Mouse (Mus musculus): ENCODE results near the gene A530064D06Rik. TPM values are rescaled to one million over a fixed set of nuclear protein-coding genes. Genes with fewer than 3 reads are reported as not detected.
"Not testable (repeated sequence)": the region's sequence is repeated elsewhere in the genome, so short reads cannot be mapped to it uniquely, and the experiment has no call there.

A530064D06Rik gene
- polyA plus RNA-seq (2016; fragmentation: Nextera tagmentation; extraction: Ambion mirVana), result not detected in 2 replicates

DNA sequence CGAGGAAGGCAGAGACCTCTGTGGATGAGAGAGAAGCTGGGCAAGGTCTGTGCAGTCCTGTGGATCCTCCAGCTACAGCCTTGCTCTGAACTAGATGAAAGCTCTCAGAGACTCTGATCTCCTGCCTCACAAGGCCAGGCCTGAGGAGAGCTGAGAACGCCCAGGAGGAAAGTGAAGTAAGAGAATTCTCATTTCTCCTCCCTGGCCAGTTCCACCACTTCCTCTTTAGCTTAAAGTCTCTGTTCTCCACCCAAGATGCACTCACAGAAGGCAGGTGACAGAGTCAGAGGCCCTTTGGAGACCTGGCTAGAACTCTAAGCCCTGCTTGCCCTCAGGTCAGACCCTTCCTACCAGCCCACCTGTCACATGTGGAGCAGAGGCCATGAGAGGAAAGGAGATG lies at the start of gene A530064D06Rik:
A530064D06Rik (minus strand) TSS at position 173 of the 400 bp plus-strand sequence.
- H3K9me3 ChIP-seq (replicated peaks); ATAC-seq (ENCODE audit: low FRiP score): not testable (repeated sequence)
- WGBS, result 87% methylated on average over 2 of the region's 2 CpGs

DNA sequence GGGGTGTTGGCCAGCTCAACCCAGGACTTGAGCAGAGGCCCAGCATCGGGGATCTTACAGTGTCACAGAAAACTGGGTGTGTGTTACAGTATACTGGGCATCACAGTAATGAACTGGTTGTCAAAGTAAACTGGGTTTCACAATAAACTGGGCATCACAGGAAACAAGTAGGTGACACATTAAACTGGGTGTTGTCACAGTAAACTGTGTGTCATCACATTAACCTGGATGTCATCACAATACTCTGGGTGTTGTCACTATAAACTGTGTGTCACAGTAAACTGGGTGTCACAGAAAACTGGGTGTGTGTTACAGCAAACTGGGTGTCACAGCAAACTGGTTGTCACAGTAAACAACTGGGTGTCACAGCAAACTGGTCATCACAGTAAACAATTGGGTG lies 48.4 kb upstream of the A530064D06Rik start:
- WGBS, result 94% methylated on average over 1 of the region's 1 CpGs
- H3K9ac ChIP-seq, result no peak overlapping the region
- ATAC-seq (ENCODE audit: low FRiP score), result no peak
- no peak overlapping the region for H3K4me2 ChIP-seq (replicated peaks)
- H3K27me3 ChIP-seq, result no peaks in the 10 kb centered on the region
- H3K36me3 ChIP-seq, result no peaks in the 10 kb centered on the region
- H3K27ac ChIP-seq, result no peak overlapping the region
- no peaks in the 10 kb centered on the region for H3K4me1 ChIP-seq
- no peak overlapping the region for H3K4me3 ChIP-seq
- H3K9me3 ChIP-seq (replicated peaks), result peaks cover 4% of the 10 kb centered on the region; the same call in 1 of the 2 replicates

More for the DNA sequence above, at the start of gene A530064D06Rik:
- not testable (repeated sequence) for H3K4me1 ChIP-seq; H3K4me3 ChIP-seq; H3K27me3 ChIP-seq; H3K4me2 ChIP-seq (replicated peaks); H3K27ac ChIP-seq; H3K9ac ChIP-seq; H3K36me3 ChIP-seq

DNA sequence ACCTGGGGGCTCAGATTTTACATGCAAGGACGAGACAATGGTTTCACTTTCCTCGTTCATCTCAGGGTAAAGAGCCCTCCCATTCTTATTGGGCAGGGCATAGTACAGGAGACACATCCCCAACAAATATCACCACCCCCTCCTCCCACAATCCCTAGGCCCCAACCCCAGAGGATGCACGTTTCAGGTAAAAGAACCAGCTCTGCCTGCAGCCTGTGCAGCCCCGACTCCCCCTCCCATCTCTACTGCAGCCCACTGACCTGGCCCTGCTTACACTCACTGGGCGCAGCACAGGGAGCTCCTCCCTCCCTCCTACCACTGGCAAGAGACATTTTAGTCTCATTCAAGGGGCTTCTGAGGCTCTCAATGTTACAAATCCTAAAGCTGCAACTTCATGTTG lies 46.4 kb upstream of the A530064D06Rik start:
- H3K27me3 ChIP-seq, result no peaks in the 10 kb centered on the region
- no peaks in the 10 kb centered on the region for H3K36me3 ChIP-seq
- H3K4me3 ChIP-seq, result no peak overlapping the region
- no peak overlapping the region for H3K9ac ChIP-seq
- H3K9me3 ChIP-seq (replicated peaks), result peaks cover 4% of the 10 kb centered on the region; the same call in 1 of the 2 replicates
- 67% methylated on average over 5 of the region's 5 CpGs for WGBS
- H3K4me1 ChIP-seq, result no peaks in the 10 kb centered on the region
- H3K4me2 ChIP-seq (replicated peaks), result no peak overlapping the region
- no peak for ATAC-seq (ENCODE audit: low FRiP score)
- no peak overlapping the region for H3K27ac ChIP-seq

DNA sequence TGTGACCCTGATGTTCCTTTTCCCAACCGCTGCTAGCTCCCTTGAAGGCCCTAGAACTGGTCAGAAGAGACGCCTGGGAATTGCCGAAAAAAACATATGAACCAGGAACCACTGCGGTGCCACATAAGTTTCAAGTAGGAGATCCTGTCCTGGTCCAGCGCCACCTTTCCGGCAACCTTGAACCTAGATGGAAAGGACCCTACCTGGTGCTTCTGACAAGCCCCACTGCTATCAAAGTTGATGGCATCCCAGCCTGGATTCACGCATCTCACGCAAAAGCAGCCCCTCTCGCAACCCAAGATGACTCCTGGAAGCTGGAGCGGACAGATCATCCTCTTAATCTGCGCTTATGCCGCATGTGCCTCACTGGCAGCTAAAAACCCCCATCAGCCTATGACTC lies 45.5 kb upstream of the A530064D06Rik start:
- Histone ChIP-seq H3K27ac (no peak overlapping the region), H3K4me2 (replicated peaks) (no peak overlapping the region), H3K9ac (no peak overlapping the region), H3K9me3 (replicated peaks) (no peaks in the 10 kb centered on the region; the same call in 1 of the 2 replicates), H3K36me3 (no peaks in the 10 kb centered on the region), H3K4me3 (no peak overlapping the region), H3K4me1 (no peaks in the 10 kb centered on the region), H3K27me3 (no peaks in the 10 kb centered on the region)
- ATAC-seq (ENCODE audit: low FRiP score), result no peak
- WGBS, result 95% methylated on average over 12 of the region's 12 CpGs

DNA sequence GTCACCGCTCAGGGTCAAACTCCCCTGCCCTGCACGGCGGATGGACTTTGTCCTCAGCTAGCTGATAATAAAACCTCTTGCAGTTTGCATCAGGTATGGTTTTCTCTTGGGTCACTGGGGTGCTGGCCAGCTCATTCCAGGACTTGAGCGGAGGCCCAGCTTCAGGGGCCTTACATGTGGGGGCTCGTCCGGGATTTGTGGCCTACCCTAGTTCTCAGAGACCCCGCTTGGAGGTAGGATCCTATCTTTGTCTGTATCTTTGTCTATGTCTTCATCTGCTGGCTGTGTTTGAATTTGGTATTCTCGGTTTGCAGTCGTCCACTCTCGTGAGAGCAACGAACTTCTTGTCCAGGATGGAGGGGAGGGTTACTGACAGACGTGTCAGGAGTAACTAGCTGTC lies 36.0 kb upstream of the A530064D06Rik start:
- Histone ChIP-seq H3K9ac (no peak overlapping the region), H3K4me1 (no peaks in the 10 kb centered on the region), H3K27me3 (no peaks in the 10 kb centered on the region), H3K9me3 (replicated peaks) (peaks cover 5% of the 10 kb centered on the region; the same call in 1 of the 2 replicates), H3K27ac (no peak overlapping the region), H3K36me3 (no peaks in the 10 kb centered on the region), H3K4me3 (no peak overlapping the region), H3K4me2 (replicated peaks) (no peak overlapping the region)
- 94% methylated on average over 12 of the region's 12 CpGs for WGBS
- no peak for ATAC-seq (ENCODE audit: low FRiP score)

DNA sequence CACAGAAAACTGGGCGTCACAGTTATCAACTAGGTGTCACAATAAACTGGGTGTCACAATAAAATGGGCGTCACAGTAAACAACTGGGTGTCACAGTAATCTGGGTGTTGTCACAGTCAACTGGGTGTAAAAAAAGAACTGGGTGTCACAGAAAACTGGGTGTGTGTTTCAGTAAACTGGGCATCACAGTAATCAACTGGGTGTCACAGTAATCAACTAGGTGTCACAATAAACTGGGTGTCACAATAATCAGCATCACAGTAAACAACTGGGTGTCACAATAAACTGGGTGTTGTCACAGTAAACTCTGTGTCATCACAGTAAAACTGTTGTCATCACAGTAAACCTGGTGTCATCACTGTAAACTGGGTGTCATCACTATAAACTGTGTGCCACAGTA lies 25.3 kb upstream of the A530064D06Rik start:
- Histone ChIP-seq H3K27me3 (no peaks in the 10 kb centered on the region), H3K4me1 (no peaks in the 10 kb centered on the region), H3K27ac (no peak overlapping the region), H3K9ac (no peak overlapping the region), H3K4me2 (replicated peaks) (no peak overlapping the region), H3K4me3 (no peak overlapping the region), H3K36me3 (no peaks in the 10 kb centered on the region), H3K9me3 (replicated peaks) (no peaks in the 10 kb centered on the region)
- no peak for ATAC-seq (ENCODE audit: low FRiP score)
- WGBS, result 84% methylated on average over 2 of the region's 2 CpGs

DNA sequence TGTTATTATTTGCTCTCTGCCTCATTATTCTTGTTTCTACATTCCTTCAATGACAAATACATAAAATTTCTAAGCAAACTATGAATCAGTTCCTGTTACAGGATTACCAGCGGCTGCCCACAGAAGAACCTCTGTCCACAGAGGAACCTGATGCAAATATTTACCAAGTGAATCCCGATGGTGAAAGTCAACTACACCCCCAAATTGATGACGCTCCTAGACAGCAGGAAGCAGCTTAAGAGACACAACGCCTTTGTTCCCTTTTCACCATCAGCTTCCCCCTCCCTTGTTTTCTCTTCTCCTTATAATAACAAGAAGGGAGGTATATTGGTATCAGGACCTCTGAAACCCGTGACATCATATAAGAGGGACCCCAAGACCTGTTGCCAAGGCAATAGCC lies 18.2 kb upstream of the A530064D06Rik start:
- H3K36me3 ChIP-seq, result no peaks in the 10 kb centered on the region
- 77% methylated on average over 5 of the region's 5 CpGs for WGBS
- no peak overlapping the region for H3K27ac ChIP-seq

DNA sequence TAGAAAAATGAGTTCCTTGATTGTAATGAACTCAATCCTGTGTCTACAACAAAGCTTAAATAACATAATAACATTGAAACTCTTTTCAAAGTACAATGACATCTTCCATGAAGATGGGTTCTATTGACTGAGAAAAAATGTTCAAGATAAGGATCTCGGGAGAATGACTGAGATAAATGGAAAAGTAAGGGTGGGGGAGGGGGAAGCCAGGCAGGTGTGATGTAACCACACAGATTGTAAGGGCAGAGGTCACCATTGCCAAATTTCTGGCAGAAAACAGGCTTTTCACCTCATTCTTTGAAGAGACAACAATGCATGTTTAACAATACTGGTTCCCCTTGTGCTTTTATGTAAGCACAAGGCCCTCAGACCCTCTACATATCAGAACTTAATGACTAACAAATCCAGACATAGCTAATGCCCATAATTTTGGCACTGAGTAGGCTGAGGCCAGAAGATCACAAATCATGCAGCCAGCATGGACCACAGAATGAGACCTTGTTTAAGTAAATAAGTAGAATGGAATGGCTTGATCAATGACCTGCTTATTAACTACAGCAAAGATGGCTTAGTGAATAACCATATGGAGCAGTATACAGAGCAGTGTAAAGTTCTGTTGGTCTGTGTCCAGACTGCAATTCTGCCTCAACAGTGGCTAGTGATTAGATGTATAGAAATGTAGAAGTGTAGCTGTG lies 9.5 kb downstream of the A530064D06Rik start:
- Histone ChIP-seq H3K27me3 (no peaks in the 10 kb centered on the region), H3K4me2 (replicated peaks) (no peak overlapping the region), H3K4me1 (no peaks in the 10 kb centered on the region), H3K27ac (no peak overlapping the region), H3K4me3 (no peak overlapping the region), H3K9me3 (replicated peaks) (peaks cover 7% of the 10 kb centered on the region; the same call in 1 of the 2 replicates), H3K36me3 (no peaks in the 10 kb centered on the region), H3K9ac (no peak overlapping the region)
- ATAC-seq (ENCODE audit: low FRiP score), result no peak
- WGBS, result 67% methylated on average over 1 of the region's 1 CpGs

More for the DNA sequence above, 18.2 kb upstream of the A530064D06Rik start:
- Histone ChIP-seq H3K9me3 (replicated peaks) (no peaks in the 10 kb centered on the region), H3K4me1 (no peaks in the 10 kb centered on the region), H3K4me2 (replicated peaks) (no peak overlapping the region), H3K4me3 (no peak overlapping the region), H3K27me3 (no peaks in the 10 kb centered on the region), H3K9ac (no peak overlapping the region)
- ATAC-seq (ENCODE audit: low FRiP score), result no peak

DNA sequence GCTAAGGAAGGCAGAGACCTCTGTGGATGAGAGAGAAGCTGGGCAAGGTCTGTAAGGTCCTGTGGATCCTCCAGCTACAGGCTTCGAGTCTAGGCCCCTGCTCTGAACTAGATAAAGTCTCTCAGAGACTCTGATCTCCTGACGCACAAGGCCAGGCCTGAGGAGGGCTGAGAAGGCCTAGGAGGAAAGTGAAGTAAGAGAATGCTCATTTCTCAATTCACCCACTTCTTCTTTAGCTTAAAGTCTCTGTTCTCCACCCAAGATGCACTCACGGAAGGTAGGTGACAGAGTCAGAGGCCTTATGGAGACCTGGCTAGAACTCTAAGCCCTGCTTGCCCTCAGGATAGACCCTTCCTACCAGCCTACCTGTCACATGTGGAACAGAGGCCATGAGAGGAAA lies 21.0 kb downstream of the A530064D06Rik start, which contains the start of gene 9830107B12Rik:
9830107B12Rik (minus strand) TSS at position 149 of the 400 bp plus-strand sequence.
- no peak within 1 kb of the TSS for H3K9ac ChIP-seq
- no peak within 1 kb of the TSS for H3K4me2 ChIP-seq (replicated peaks)
- 0 out of 2 replicates have a peak, but pooled peaks cover 3% of the 10 kb centered on the region for H3K9me3 ChIP-seq (replicated peaks)
- H3K36me3 ChIP-seq, result no peaks in the 10 kb centered on the region
- no peak within 1 kb of the TSS for H3K27ac ChIP-seq
- H3K4me3 ChIP-seq, result no peak within 1 kb of the TSS
- no peak for ATAC-seq (ENCODE audit: low FRiP score)
- 73% methylated on average over 3 of the region's 3 CpGs for WGBS
- no peaks in the 10 kb centered on the region for H3K4me1 ChIP-seq
- H3K27me3 ChIP-seq, result no peaks in the 10 kb centered on the region

DNA sequence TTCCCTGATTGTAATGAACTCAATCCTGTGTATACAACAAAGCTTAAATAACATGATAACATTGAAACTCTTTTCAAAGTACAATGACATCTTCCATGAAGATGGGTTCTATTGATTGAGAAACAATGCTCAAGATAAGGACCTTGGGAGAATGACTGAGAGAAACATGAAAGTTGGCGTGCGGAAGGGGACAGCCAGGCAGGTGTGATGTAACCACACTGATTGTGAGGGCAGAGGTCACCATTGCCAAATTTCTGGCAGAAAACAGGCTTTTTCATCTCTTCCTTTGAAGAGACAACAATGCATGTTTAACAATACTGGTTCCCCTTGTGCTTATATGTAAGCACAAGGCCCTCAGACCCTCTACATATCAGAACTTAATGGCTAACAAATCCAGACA lies 34.3 kb downstream of the A530064D06Rik start:
- H3K27ac ChIP-seq, result no peak overlapping the region
- no peaks in the 10 kb centered on the region for H3K36me3 ChIP-seq
- no peak overlapping the region for H3K4me2 ChIP-seq (replicated peaks)
- no peak overlapping the region for H3K4me3 ChIP-seq
- WGBS, result 94% methylated on average over 2 of the region's 2 CpGs
- no peak overlapping the region for H3K9ac ChIP-seq
- no peaks in the 10 kb centered on the region for H3K9me3 ChIP-seq (replicated peaks)
- no peaks in the 10 kb centered on the region for H3K4me1 ChIP-seq
- no peaks in the 10 kb centered on the region for H3K27me3 ChIP-seq
- ATAC-seq (ENCODE audit: low FRiP score), result no peak

DNA sequence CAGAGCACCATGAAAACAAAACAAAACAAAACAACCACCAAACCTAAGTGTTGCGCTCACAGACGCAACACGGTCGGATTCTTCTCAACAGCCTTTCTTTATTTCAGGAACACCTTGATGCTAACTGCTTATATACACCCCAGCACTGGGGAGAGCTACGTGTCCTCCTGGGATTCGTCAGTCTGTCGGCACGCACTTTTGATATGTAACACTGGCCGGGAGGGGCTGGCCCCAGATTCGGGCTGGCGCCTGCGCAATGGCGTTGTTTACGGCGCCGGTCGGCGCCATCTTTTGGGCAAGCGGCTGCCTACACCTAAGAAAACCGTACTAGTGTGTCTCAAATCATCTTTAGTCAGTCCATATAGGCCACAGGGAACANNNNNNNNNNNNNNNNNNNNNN lies 46.6 kb downstream of the A530064D06Rik start:
- Histone ChIP-seq H3K9me3 (replicated peaks) (no peaks in the 10 kb centered on the region), H3K4me1 (no peaks in the 10 kb centered on the region), H3K9ac (no peak overlapping the region), H3K27ac (no peak overlapping the region), H3K4me3 (no peak overlapping the region), H3K36me3 (no peaks in the 10 kb centered on the region), H3K27me3 (no peaks in the 10 kb centered on the region), H3K4me2 (replicated peaks) (no peak overlapping the region)
- 93% methylated on average over 20 of the region's 20 CpGs for WGBS
- no peak for ATAC-seq (ENCODE audit: low FRiP score)

DNA sequence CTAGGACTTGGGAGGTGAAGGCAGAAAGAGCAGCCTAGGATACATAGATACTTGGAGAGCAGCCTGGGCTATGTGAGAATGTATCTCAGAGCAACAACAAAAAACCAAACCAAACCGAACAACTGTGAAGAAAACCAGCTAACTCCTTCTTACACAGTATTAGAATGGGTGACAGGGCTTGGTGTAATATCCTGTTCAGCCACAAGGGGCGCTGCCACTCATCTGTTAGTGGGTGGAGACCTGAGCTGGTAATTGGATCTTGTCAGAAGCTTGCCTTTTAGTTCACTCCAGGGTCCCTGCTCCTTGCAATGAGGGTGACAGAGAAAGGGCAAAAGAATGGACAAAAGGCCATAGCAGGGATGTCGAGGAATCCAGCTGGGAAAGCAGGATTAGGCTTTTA lies 47.4 kb downstream of the A530064D06Rik start:
- Histone ChIP-seq H3K4me2 (replicated peaks) (no peak overlapping the region), H3K27ac (no peak overlapping the region), H3K4me1 (no peaks in the 10 kb centered on the region), H3K9me3 (replicated peaks) (no peaks in the 10 kb centered on the region), H3K36me3 (no peaks in the 10 kb centered on the region), H3K27me3 (no peaks in the 10 kb centered on the region), H3K9ac (no peak overlapping the region), H3K4me3 (no peak overlapping the region)
- 27% methylated on average over 3 of the region's 3 CpGs for WGBS
- no peak for ATAC-seq (ENCODE audit: low FRiP score)

DNA sequence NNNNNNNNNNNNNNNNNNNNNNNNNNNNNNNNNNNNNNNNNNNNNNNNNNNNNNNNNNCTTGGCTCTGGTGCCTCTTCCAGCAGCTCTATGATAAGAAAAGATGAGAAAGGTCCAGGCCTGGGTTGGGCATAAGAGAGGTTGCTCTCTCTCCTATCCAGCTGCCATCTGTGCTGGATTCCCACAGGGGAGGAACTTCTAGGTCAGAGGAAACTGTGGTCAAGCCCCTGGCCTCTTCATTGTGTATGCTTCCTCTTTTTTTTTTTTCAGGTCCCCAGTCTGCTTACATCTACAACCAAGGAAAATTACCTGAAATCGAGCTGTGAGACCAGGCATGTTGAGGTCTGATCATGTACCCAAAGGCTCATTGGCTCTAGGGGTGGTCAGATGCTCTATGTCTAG lies 48.5 kb downstream of the A530064D06Rik start:
- H3K9ac ChIP-seq, result no peak overlapping the region
- WGBS, result 64% methylated on average over 1 of the region's 1 CpGs
- no peak for ATAC-seq (ENCODE audit: low FRiP score)
- H3K4me2 ChIP-seq (replicated peaks), result no peak overlapping the region
- H3K27me3 ChIP-seq, result no peaks in the 10 kb centered on the region
- no peaks in the 10 kb centered on the region for H3K4me1 ChIP-seq
- no peaks in the 10 kb centered on the region for H3K36me3 ChIP-seq
- H3K9me3 ChIP-seq (replicated peaks), result peaks cover 5% of the 10 kb centered on the region; the same call in 1 of the 2 replicates
- no peak overlapping the region for H3K4me3 ChIP-seq
- no peak overlapping the region for H3K27ac ChIP-seq

Measured in hindbrain, embryonic 12.5 days (tissue).